Mouse (Mus musculus) heart, embryonic 10.5 days (tissue): ENCODE measurements around the gene Nup214. TPM values are rescaled to one million over a fixed set of nuclear protein-coding genes. Genes with fewer than 3 reads are reported as not detected.
A peak's percentile ranks its signal among the peaks of the same experiment; 100 is the strongest.

Experiments
- DNase-seq: peaks from one replicate; pipeline ENCODE4 v3.0.0-alpha.2; 2017; ENCODE audit warnings: low spot score
- H3K27ac ChIP-seq: fragments of 300-500 bp; sonication (generic); 2 replicates; pipeline ENCODE4 v1.5.1; 2016; ENCODE audit warnings: mild to moderate bottlenecking
- H3K27me3 ChIP-seq: fragments of 300-500 bp; sonication (generic); 2 replicates; pipeline ENCODE4 v1.6.1; 2016; ENCODE audit warnings: mild to moderate bottlenecking; ENCODE audit not compliant: poor library complexity, insufficient read depth, severe bottlenecking
- H3K36me3 ChIP-seq: fragments of 300-500 bp; sonication (generic); 2 replicates; pipeline ENCODE4 v1.6.1; 2016; ENCODE audit warnings: mild to moderate bottlenecking, moderate library complexity
- H3K4me1 ChIP-seq: fragments of 300-500 bp; sonication (generic); 2 replicates; pipeline ENCODE4 v1.6.1; 2016; ENCODE audit warnings: mild to moderate bottlenecking
- H3K4me3 ChIP-seq: fragments of 300-500 bp; sonication (generic); 2 replicates; pipeline ENCODE4 v1.5.1; 2016; ENCODE audit warnings: mild to moderate bottlenecking, moderate library complexity
- H3K9me3 ChIP-seq: fragments of 300-500 bp; sonication (generic); 2 replicates; pipeline ENCODE4 v1.6.1; 2016; ENCODE audit warnings: mild to moderate bottlenecking, moderate library complexity
- WGBS: fragments of 180-500 bp; shearing (Covaris S2); methylation state at CpG from one replicate; pipeline ENCODE4 v1.1.7; 2016; 5-methylcytosine and 5-hydroxymethylcytosine counted together
- polyA plus RNA-seq: library from polyadenylated mRNA; unstranded; fragments of >200 nt; fragmentation: Nextera tagmentation; extraction: Ambion mirVana; gene quantifications from 2 replicates; pipeline ENCODE4 v1.2.1, GENCODE M21; 2016

Gene Nup214
- polyA plus RNA-seq, 1 experiment from 2014 or later: 83.8 TPM

GRCm38 (mm10) chr2:31952236-31952635 is 22.0 kb upstream of the Nup214 start:
- peaks cover 73% of the 10 kb centered on the region for H3K4me1 ChIP-seq
- 87% methylated on average over 10 of the region's 10 CpGs for WGBS

GRCm38 (mm10) chr2:31952725-31953124 is 21.5 kb upstream of the Nup214 start:
- DNase-seq: no peak
- WGBS: 82% methylated on average over 3 of the region's 3 CpGs
- peaks cover 5% of the 10 kb centered on the region; the same call in 1 of the 2 replicates for H3K27me3 ChIP-seq
- peaks cover 74% of the 10 kb centered on the region for H3K4me1 ChIP-seq
- H3K36me3 ChIP-seq: peaks cover 17% of the 10 kb centered on the region
- H3K27ac ChIP-seq: peak overlapping the region; percentile 93
- H3K9me3 ChIP-seq: no peaks in the 10 kb centered on the region
- H3K4me3 ChIP-seq: peak overlapping the region; percentile 23; the same call in 1 of the 2 replicates

More at GRCm38 (mm10) chr2:31952236-31952635, 22.0 kb upstream of the Nup214 start:
- Histone ChIP-seq H3K4me3 (peak overlapping the region; percentile 23; the same call in 1 of the 2 replicates), H3K27me3 (peaks cover 5% of the 10 kb centered on the region; the same call in 1 of the 2 replicates), H3K9me3 (no peaks in the 10 kb centered on the region), H3K27ac (peak overlapping the region; percentile 93), H3K36me3 (peaks cover 12% of the 10 kb centered on the region)
- DNase-seq: no peak

- H3K36me3 ChIP-seq: peaks cover 24% of the 10 kb centered on the region
Measured at GRCm38 (mm10) chr2:31953687-31954086, 20.5 kb upstream of the Nup214 start.

GRCm38 (mm10) chr2:31954779-31955181 is 19.5 kb upstream of the Nup214 start:
- Histone ChIP-seq H3K27ac (peak overlapping the region; percentile 93), H3K27me3 (no peaks in the 10 kb centered on the region), H3K36me3 (peaks cover 32% of the 10 kb centered on the region), H3K4me1 (peaks cover 77% of the 10 kb centered on the region), H3K4me3 (no peak overlapping the region), H3K9me3 (no peaks in the 10 kb centered on the region)
- WGBS: 67% methylated on average over 9 of the region's 9 CpGs
- no peak for DNase-seq

More at GRCm38 (mm10) chr2:31953687-31954086, 20.5 kb upstream of the Nup214 start:
- Histone ChIP-seq H3K4me3 (0 out of 2 replicates have a peak overlapping the region, but pooled peaks have one; percentile 6), H3K27ac (peak overlapping the region; percentile 93), H3K27me3 (peaks cover 5% of the 10 kb centered on the region; the same call in 1 of the 2 replicates), H3K4me1 (peaks cover 80% of the 10 kb centered on the region), H3K9me3 (no peaks in the 10 kb centered on the region)
- DNase-seq: peak; percentile 92
- WGBS: 35% methylated on average over 8 of the region's 8 CpGs

GRCm38 (mm10) chr2:31955686-31956085 is 18.6 kb upstream of the Nup214 start:
- Histone ChIP-seq H3K27ac (peak overlapping the region; percentile 49; the same call in 1 of the 2 replicates), H3K9me3 (no peaks in the 10 kb centered on the region), H3K36me3 (peaks cover 40% of the 10 kb centered on the region), H3K4me1 (peaks cover 77% of the 10 kb centered on the region), H3K27me3 (no peaks in the 10 kb centered on the region), H3K4me3 (no peak overlapping the region)
- WGBS: 76% methylated on average over 5 of the region's 5 CpGs
- no peak for DNase-seq

GRCm38 (mm10) chr2:31957211-31957610 is 17.0 kb upstream of the Nup214 start:
- peaks cover 66% of the 10 kb centered on the region for H3K4me1 ChIP-seq
- no peak for DNase-seq
- WGBS: 92% methylated on average over 10 of the region's 10 CpGs
- H3K4me3 ChIP-seq: no peak overlapping the region
- no peaks in the 10 kb centered on the region for H3K27me3 ChIP-seq
- peaks cover 48% of the 10 kb centered on the region for H3K36me3 ChIP-seq
- H3K9me3 ChIP-seq: no peaks in the 10 kb centered on the region
- H3K27ac ChIP-seq: peak overlapping the region; percentile 18

GRCm38 (mm10) chr2:31960986-31961385 is 13.2 kb upstream of the Nup214 start:
- Histone ChIP-seq H3K9me3 (no peaks in the 10 kb centered on the region), H3K36me3 (peaks cover 69% of the 10 kb centered on the region), H3K4me3 (no peak overlapping the region), H3K27me3 (no peaks in the 10 kb centered on the region), H3K4me1 (peaks cover 39% of the 10 kb centered on the region), H3K27ac (no peak overlapping the region)
- WGBS: 92% methylated on average over 8 of the region's 8 CpGs
- no peak for DNase-seq

- no peaks in the 10 kb centered on the region for H3K9me3 ChIP-seq
- H3K27ac ChIP-seq: no peak overlapping the region
- peaks cover 31% of the 10 kb centered on the region for H3K4me1 ChIP-seq
- no peaks in the 10 kb centered on the region for H3K27me3 ChIP-seq
- DNase-seq: no peak
- WGBS: 73% methylated on average over 4 of the region's 4 CpGs
- peaks cover 69% of the 10 kb centered on the region for H3K36me3 ChIP-seq
- no peak overlapping the region for H3K4me3 ChIP-seq
Measured at GRCm38 (mm10) chr2:31961791-31962222, 12.4 kb upstream of the Nup214 start.

GRCm38 (mm10) chr2:31962501-31963224 is 11.6 kb upstream of the Nup214 start:
- DNase-seq: no peak
- H3K9me3 ChIP-seq: no peaks in the 10 kb centered on the region
- H3K4me1 ChIP-seq: peaks cover 26% of the 10 kb centered on the region
- H3K4me3 ChIP-seq: no peak overlapping the region
- peak overlapping the region; percentile 24; the same call in 1 of the 2 replicates for H3K27ac ChIP-seq
- 74% methylated on average over 8 of the region's 8 CpGs for WGBS
- peaks cover 69% of the 10 kb centered on the region for H3K36me3 ChIP-seq
- no peaks in the 10 kb centered on the region for H3K27me3 ChIP-seq

- Histone ChIP-seq H3K4me1 (peaks cover 20% of the 10 kb centered on the region), H3K27ac (no peak overlapping the region), H3K4me3 (no peak overlapping the region), H3K27me3 (no peaks in the 10 kb centered on the region), H3K9me3 (no peaks in the 10 kb centered on the region), H3K36me3 (peaks cover 70% of the 10 kb centered on the region)
- 80% methylated on average over 7 of the region's 7 CpGs for WGBS
- DNase-seq: no peak
Measured at GRCm38 (mm10) chr2:31963491-31963890, 10.7 kb upstream of the Nup214 start.

GRCm38 (mm10) chr2:31964191-31964590 is 10.0 kb upstream of the Nup214 start:
- peaks cover 72% of the 10 kb centered on the region for H3K36me3 ChIP-seq
- peaks cover 20% of the 10 kb centered on the region for H3K4me1 ChIP-seq
- no peak overlapping the region for H3K4me3 ChIP-seq
- DNase-seq: no peak
- H3K9me3 ChIP-seq: no peaks in the 10 kb centered on the region
- H3K27me3 ChIP-seq: no peaks in the 10 kb centered on the region
- no peak overlapping the region for H3K27ac ChIP-seq
- WGBS: 93% methylated on average over 3 of the region's 3 CpGs

GRCm38 (mm10) chr2:31965110-31965509 is 9.1 kb upstream of the Nup214 start:
- Histone ChIP-seq H3K36me3 (peaks cover 73% of the 10 kb centered on the region), H3K9me3 (no peaks in the 10 kb centered on the region), H3K27ac (no peak overlapping the region), H3K4me1 (peaks cover 16% of the 10 kb centered on the region), H3K4me3 (no peak overlapping the region), H3K27me3 (no peaks in the 10 kb centered on the region)
- no peak for DNase-seq

- no peaks in the 10 kb centered on the region for H3K27me3 ChIP-seq
- no peaks in the 10 kb centered on the region for H3K9me3 ChIP-seq
- no peak for DNase-seq
- WGBS: 75% methylated on average over 8 of the region's 8 CpGs
- no peak overlapping the region for H3K27ac ChIP-seq
- peaks cover 74% of the 10 kb centered on the region for H3K36me3 ChIP-seq
- H3K4me1 ChIP-seq: peaks cover 10% of the 10 kb centered on the region; the same call in 1 of the 2 replicates
- no peak overlapping the region for H3K4me3 ChIP-seq
Measured at GRCm38 (mm10) chr2:31966801-31967200, 7.4 kb upstream of the Nup214 start.
